Mouse (Mus musculus): ENCODE measurements at regions not wholly inside any gene's neighbourhood (a gene's known extent, or its start where the extent isn't known, plus 50 kb on each side); places are given as distances from the start of the nearest gene placed in this dataset.

DNA sequence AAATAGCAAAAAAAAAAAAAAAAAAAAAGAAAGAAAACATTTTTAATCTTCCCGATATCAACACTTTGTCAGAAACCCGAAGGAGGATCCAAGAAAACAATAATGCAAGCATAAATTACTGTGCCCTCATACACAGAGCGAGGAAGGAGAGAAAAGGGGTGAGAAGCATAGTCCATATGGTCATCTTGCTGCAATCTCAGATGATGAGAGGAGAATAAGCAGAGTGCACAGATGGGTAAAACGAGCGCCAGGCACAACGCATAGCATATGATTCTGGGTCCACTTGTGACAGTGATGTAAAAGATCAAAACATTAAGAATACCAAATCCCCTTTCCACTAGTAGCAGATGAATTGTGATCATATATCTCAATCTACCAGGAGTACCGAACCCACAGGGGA, 152.1 kb downstream of the S1pr1 start:
- Histone ChIP-seq H3K36me3 (ENCODE audit: control insufficient read depth, insufficient read depth, low read length) (no peaks in the 10 kb centered on the region), H3K4me3 (replicated peaks; ENCODE audit: low read length) (no peak overlapping the region), H3K9me3 (replicated peaks; ENCODE audit: control insufficient read depth, low read length) (no peaks in the 10 kb centered on the region), H3K9ac (ENCODE audit: low read length) (no peak overlapping the region), H3K27ac (ENCODE audit: low read length) (no peak overlapping the region), H3K27me3 (ENCODE audit: control insufficient read depth, insufficient read depth, low read length) (no peaks in the 10 kb centered on the region), H3K4me2 (ENCODE audit: low read depth, low read length) (no peak overlapping the region), H3K4me1 (ENCODE audit: control insufficient read depth, insufficient read depth, low read length) (no peaks in the 10 kb centered on the region)
- ATAC-seq (ENCODE audit: insufficient read depth, low FRiP score): no peak
- 87% methylated on average over 7 of the region's 7 CpGs for WGBS

DNA sequence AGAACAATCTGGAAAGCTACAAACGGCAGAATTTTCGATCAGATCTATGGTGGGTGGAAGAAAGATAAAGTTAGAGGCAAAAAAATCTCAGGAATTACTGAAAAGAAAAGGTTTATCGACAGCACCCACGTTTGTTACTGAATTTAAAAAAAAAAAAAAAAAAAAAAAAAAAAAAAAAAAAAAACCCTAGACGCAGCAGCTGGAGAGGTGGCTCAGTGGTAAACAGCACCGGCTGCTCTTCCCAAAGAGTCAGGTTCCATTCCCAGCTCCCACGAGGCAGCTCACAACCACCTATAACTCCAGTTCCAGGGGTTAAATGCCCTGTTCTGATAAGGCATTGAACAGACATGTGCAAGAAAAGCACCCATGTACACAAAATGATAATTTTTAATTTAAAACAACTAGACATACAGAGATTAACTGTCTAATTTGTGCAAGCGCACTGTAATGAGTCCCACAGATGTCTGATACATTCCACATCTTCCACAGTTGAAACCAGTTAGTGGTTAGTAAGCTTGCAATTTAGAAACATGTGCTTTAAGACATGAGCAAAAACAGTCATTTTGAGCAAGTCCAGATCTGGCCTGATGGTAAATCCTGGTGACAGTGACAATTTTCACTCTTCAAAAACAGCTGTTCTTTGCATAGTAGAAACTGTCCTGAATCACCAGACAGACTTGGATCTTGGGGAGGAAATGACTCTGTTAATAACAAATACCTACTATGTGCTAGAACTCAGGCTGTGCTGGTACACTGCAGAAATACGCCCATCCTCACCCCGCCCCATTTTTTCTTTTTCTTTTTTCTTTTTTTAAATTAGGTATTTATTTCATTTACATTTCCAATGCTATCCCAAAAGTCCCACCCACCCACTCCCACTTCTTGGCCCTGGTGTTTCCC, 159.8 kb downstream of the S1pr1 start:
- Histone ChIP-seq H3K27me3 (ENCODE audit: control insufficient read depth, insufficient read depth, low read length) (no peaks in the 10 kb centered on the region), H3K4me1 (ENCODE audit: control insufficient read depth, insufficient read depth, low read length) (no peaks in the 10 kb centered on the region), H3K4me2 (ENCODE audit: low read depth, low read length) (no peak overlapping the region), H3K9me3 (replicated peaks; ENCODE audit: control insufficient read depth, low read length) (no peaks in the 10 kb centered on the region), H3K36me3 (ENCODE audit: control insufficient read depth, insufficient read depth, low read length) (no peaks in the 10 kb centered on the region), H3K4me3 (replicated peaks; ENCODE audit: low read length) (no peak overlapping the region), H3K27ac (ENCODE audit: low read length) (no peak overlapping the region), H3K9ac (ENCODE audit: low read length) (no peak overlapping the region)
- no peak for ATAC-seq (ENCODE audit: insufficient read depth, low FRiP score)
- WGBS: 72% methylated on average over 10 of the region's 10 CpGs

DNA sequence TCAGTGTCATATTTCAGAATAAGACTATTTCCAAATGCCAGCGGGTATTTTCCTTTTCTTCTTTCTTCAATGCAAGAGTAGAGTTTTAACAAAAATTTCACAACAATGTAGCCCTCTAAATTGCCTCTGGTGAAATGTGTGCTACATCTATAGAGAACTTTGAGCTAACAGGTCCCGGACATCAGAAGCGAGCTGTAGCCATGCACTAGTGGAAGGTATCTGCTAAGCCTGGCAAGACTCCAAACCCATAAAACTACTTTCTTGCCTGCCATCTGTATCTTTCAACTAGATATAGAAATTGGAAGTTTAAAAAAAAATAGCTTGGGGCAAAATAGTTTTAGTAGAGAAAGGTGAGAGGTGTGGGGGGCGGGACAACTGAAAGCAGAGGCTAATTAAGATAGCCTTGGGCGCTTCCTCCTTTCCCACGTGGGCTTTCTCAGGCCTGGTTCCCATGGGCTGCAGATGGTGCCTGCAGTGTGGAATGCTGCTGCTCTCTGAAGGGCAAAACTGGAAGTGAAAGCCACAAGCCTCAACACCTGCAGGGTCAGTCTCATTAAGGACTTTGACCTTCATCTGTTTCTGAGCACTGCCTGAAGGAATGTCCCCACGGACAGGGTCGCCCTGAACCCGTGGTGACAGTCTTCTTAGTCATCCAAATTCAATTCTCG, 160.9 kb downstream of the S1pr1 start:
- 51% methylated on average over 10 of the region's 10 CpGs for WGBS
- Histone ChIP-seq H3K36me3 (ENCODE audit: control insufficient read depth, insufficient read depth, low read length) (no peaks in the 10 kb centered on the region), H3K4me3 (replicated peaks; ENCODE audit: low read length) (no peak overlapping the region), H3K27me3 (ENCODE audit: control insufficient read depth, insufficient read depth, low read length) (no peaks in the 10 kb centered on the region), H3K4me2 (ENCODE audit: low read depth, low read length) (no peak overlapping the region), H3K4me1 (ENCODE audit: control insufficient read depth, insufficient read depth, low read length) (no peaks in the 10 kb centered on the region), H3K9ac (ENCODE audit: low read length) (no peak overlapping the region), H3K27ac (ENCODE audit: low read length) (no peak overlapping the region), H3K9me3 (replicated peaks; ENCODE audit: control insufficient read depth, low read length) (no peaks in the 10 kb centered on the region)
- ATAC-seq (ENCODE audit: insufficient read depth, low FRiP score): no peak

DNA sequence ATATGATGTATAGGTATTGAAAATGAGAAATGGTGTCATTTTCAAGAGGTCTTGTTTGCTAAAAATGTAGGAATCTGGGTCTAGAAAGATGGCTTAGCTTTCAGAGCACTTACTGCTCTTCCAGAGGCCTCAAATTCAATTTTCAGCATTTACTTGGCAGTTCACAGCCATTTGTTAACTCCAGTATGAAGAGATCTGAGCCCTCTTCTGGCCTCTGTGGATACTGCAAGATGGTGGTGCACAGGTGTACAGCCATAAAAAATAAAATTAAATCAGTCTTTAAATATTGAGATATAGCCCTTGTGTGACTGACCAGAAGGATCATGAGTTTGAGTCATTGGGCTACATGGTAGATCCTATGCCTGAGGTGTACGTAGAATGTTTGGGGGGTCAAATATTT, 173.1 kb downstream of the S1pr1 start:
- no peaks in the 10 kb centered on the region for H3K36me3 ChIP-seq (ENCODE audit: control insufficient read depth, insufficient read depth, low read length)
- no peaks in the 10 kb centered on the region for H3K9me3 ChIP-seq (replicated peaks; ENCODE audit: control insufficient read depth, low read length)
- WGBS: 95% methylated on average over 1 of the region's 1 CpGs
- no peaks in the 10 kb centered on the region for H3K4me1 ChIP-seq (ENCODE audit: control insufficient read depth, insufficient read depth, low read length)
- H3K4me3 ChIP-seq (replicated peaks; ENCODE audit: low read length): no peak overlapping the region
- no peaks in the 10 kb centered on the region for H3K27me3 ChIP-seq (ENCODE audit: control insufficient read depth, insufficient read depth, low read length)
- no peak overlapping the region for H3K9ac ChIP-seq (ENCODE audit: low read length)
- H3K4me2 ChIP-seq (ENCODE audit: low read depth, low read length): no peak overlapping the region
- H3K27ac ChIP-seq (ENCODE audit: low read length): no peak overlapping the region
- no peak for ATAC-seq (ENCODE audit: insufficient read depth, low FRiP score)

DNA sequence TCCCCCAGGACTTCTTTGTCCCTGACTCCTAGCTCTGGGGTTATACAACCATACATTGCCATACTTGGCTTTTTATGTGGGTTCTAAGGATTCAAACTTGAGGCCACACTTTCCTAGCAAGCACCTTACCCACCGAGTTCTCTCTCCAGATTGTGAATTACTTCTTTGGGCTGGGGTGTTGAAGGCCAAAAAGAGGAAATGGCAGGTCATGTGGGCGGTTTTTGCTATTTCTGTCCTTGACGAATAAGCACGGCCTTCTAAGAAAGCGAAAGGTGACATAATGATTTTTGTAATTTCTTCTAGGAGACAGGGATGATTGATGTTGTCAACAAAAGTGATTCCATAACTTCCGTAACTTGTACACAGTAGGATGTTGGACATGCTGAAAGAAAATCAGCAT, 176.5 kb downstream of the S1pr1 start:
- Histone ChIP-seq H3K4me3 (replicated peaks; ENCODE audit: low read length) (no peak overlapping the region), H3K4me1 (ENCODE audit: control insufficient read depth, insufficient read depth, low read length) (no peaks in the 10 kb centered on the region), H3K27ac (ENCODE audit: low read length) (no peak overlapping the region), H3K4me2 (ENCODE audit: low read depth, low read length) (no peak overlapping the region), H3K27me3 (ENCODE audit: control insufficient read depth, insufficient read depth, low read length) (no peaks in the 10 kb centered on the region), H3K9ac (ENCODE audit: low read length) (no peak overlapping the region), H3K36me3 (ENCODE audit: control insufficient read depth, insufficient read depth, low read length) (no peaks in the 10 kb centered on the region), H3K9me3 (replicated peaks; ENCODE audit: control insufficient read depth, low read length) (no peaks in the 10 kb centered on the region)
- no peak for ATAC-seq (ENCODE audit: insufficient read depth, low FRiP score)
- 68% methylated on average over 6 of the region's 6 CpGs for WGBS

DNA sequence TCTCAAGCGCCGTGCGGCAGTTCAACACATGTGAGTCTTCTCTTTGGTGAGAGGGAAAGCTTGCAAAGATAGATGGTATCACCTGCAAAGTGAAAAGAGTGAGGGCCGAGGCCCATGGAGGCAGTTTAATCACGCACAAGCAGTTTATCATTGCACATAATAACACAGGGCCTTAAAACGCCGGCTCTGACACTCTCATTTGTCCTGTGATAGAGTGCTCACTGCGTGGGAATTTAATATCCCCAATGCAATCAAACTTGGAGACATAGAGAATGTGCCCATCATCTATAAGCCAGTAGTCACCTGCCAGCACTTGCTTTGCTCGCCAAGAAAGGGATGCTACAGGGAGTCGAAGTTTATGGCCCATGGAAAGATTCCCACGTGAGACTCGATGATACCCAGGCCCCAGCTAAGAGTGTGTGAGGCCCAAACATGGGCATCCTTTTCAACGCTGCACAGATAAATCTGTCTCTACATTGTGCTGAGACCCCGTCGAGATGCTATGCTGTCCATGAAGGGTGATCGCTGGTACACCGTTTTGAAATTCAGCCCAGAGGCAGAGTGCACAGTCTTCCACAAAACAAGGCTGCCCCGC, 182.6 kb downstream of the S1pr1 start:
- no peaks in the 10 kb centered on the region for H3K9me3 ChIP-seq (replicated peaks; ENCODE audit: control insufficient read depth, low read length)
- 76% methylated on average over 18 of the region's 18 CpGs for WGBS
- no peak overlapping the region for H3K9ac ChIP-seq (ENCODE audit: low read length)
- no peak overlapping the region for H3K4me2 ChIP-seq (ENCODE audit: low read depth, low read length)
- no peak overlapping the region for H3K4me3 ChIP-seq (replicated peaks; ENCODE audit: low read length)
- no peaks in the 10 kb centered on the region for H3K36me3 ChIP-seq (ENCODE audit: control insufficient read depth, insufficient read depth, low read length)
- ATAC-seq (ENCODE audit: insufficient read depth, low FRiP score): no peak
- no peaks in the 10 kb centered on the region for H3K4me1 ChIP-seq (ENCODE audit: control insufficient read depth, insufficient read depth, low read length)
- no peak overlapping the region for H3K27ac ChIP-seq (ENCODE audit: low read length)
- no peaks in the 10 kb centered on the region for H3K27me3 ChIP-seq (ENCODE audit: control insufficient read depth, insufficient read depth, low read length)

DNA sequence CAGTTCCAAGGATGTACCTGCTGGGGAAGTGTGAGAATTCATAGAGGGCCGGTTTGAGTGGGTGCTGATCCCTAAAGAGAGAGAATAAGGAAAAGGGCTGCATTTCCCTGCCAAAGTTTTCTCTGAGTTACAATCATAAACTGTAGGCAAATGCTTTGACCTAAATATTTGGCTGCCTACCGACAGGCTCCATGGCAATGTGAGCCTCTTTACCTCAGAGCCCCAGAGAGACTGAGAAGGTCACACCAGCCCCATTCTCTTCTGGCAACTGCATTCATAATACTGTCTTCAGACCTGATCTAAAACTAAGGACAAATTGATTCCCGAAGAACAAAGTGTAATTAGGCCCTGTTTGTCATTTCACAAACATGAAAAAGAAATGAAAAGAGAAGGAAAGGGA, 184.4 kb downstream of the S1pr1 start:
- H3K4me2 ChIP-seq (ENCODE audit: low read depth, low read length): no peak overlapping the region
- H3K4me1 ChIP-seq (ENCODE audit: control insufficient read depth, insufficient read depth, low read length): no peaks in the 10 kb centered on the region
- H3K9ac ChIP-seq (ENCODE audit: low read length): no peak overlapping the region
- H3K9me3 ChIP-seq (replicated peaks; ENCODE audit: control insufficient read depth, low read length): no peaks in the 10 kb centered on the region
- ATAC-seq (ENCODE audit: insufficient read depth, low FRiP score): no peak
- 75% methylated on average over 3 of the region's 3 CpGs for WGBS
- no peak overlapping the region for H3K27ac ChIP-seq (ENCODE audit: low read length)
- no peaks in the 10 kb centered on the region for H3K36me3 ChIP-seq (ENCODE audit: control insufficient read depth, insufficient read depth, low read length)
- no peaks in the 10 kb centered on the region for H3K27me3 ChIP-seq (ENCODE audit: control insufficient read depth, insufficient read depth, low read length)
- H3K4me3 ChIP-seq (replicated peaks; ENCODE audit: low read length): no peak overlapping the region

DNA sequence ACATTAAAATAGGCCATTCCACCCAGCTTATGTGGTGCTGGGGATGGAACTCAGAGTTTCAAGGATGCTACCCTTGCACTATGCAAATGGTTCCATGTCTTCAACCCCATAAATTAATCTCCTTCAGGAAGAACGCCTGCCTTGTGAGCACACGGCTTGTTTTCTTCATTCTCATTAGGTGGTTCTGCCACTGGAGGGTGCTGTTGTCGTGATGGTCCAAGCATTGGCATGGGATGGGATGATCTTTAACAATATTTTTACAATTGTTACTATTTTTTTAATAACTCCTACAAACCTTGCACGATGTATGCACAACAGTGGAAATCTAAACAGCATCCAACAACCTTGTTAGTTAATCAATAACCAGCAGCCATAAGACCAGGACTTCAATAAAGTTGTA, 185.0 kb downstream of the S1pr1 start:
- no peaks in the 10 kb centered on the region for H3K9me3 ChIP-seq (replicated peaks; ENCODE audit: control insufficient read depth, low read length)

DNA sequence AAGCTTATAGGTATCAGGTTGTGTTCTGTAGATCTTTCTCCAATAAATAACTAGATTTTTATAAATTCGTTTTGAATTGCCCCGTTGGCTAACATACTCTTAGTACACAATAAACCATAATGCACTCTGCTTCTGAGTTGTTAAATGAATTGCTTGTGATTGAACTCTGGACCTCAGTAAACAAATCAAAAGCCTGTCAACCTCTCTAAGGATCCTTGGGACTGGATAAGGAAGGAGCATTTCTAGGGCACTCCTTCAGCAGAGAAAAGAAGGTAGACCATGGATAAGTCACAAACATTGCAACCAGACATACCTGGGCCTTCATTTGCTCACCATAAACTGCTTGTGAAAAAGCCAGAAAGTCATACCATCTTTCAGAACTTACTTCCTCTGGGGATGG, 191.4 kb downstream of the S1pr1 start:
- Histone ChIP-seq H3K4me2 (ENCODE audit: low read depth, low read length) (no peak overlapping the region), H3K36me3 (ENCODE audit: control insufficient read depth, insufficient read depth, low read length) (no peaks in the 10 kb centered on the region), H3K27me3 (ENCODE audit: control insufficient read depth, insufficient read depth, low read length) (no peaks in the 10 kb centered on the region), H3K27ac (ENCODE audit: low read length) (no peak overlapping the region), H3K9me3 (replicated peaks; ENCODE audit: control insufficient read depth, low read length) (no peaks in the 10 kb centered on the region), H3K4me3 (replicated peaks; ENCODE audit: low read length) (no peak overlapping the region), H3K4me1 (ENCODE audit: control insufficient read depth, insufficient read depth, low read length) (no peaks in the 10 kb centered on the region), H3K9ac (ENCODE audit: low read length) (no peak overlapping the region)
- ATAC-seq (ENCODE audit: insufficient read depth, low FRiP score): no peak
- 68% methylated on average over 2 of the region's 2 CpGs for WGBS

More for the DNA sequence above, 185.0 kb downstream of the S1pr1 start:
- Histone ChIP-seq H3K4me3 (replicated peaks; ENCODE audit: low read length) (no peak overlapping the region), H3K36me3 (ENCODE audit: control insufficient read depth, insufficient read depth, low read length) (no peaks in the 10 kb centered on the region), H3K27ac (ENCODE audit: low read length) (no peak overlapping the region), H3K9ac (ENCODE audit: low read length) (no peak overlapping the region), H3K27me3 (ENCODE audit: control insufficient read depth, insufficient read depth, low read length) (no peaks in the 10 kb centered on the region), H3K4me2 (ENCODE audit: low read depth, low read length) (no peak overlapping the region), H3K4me1 (ENCODE audit: control insufficient read depth, insufficient read depth, low read length) (no peaks in the 10 kb centered on the region)
- WGBS: 52% methylated on average over 4 of the region's 4 CpGs
- ATAC-seq (ENCODE audit: insufficient read depth, low FRiP score): no peak
